Mouse (Mus musculus) embryonic facial prominence, embryonic 14.5 days (tissue): ENCODE measurements around the gene N4bp3. TPM values are rescaled to one million over a fixed set of nuclear protein-coding genes. Genes with fewer than 3 reads are reported as not detected.
"Not testable (repeated sequence)": the region's sequence is repeated elsewhere in the genome, so short reads cannot be mapped to it uniquely, and the experiment has no call there.

Experiments
- ATAC-seq: fragments of 200-750 bp; cut with Nextera tagmentation; 2 replicates; pipeline ENCODE4 v1.8.0; 2017; ENCODE audit warnings: low read depth, moderate number of reproducible peaks, moderate TSS enrichment
- DNase-seq: peaks from one replicate; pipeline ENCODE4 v3.0.0-alpha.2; 2015; ENCODE audit warnings: low spot score
- H3K27ac ChIP-seq: fragments of 300-500 bp; sonication (generic); replicated peaks from 2 replicates; pipeline ENCODE4 v1.5.1; 2014; ENCODE audit warnings: low read depth, mild to moderate bottlenecking, low read length, moderate library complexity
- H3K27me3 ChIP-seq: fragments of 300-500 bp; sonication (generic); replicated peaks from 2 replicates; pipeline ENCODE4 v1.6.1; 2014; ENCODE audit warnings: low read length; ENCODE audit not compliant: control insufficient read depth, insufficient read depth
- H3K36me3 ChIP-seq: fragments of 300-500 bp; sonication (generic); 2 replicates; pipeline ENCODE4 v1.6.1; 2014; ENCODE audit warnings: low read length, mixed read lengths; ENCODE audit not compliant: control insufficient read depth, insufficient read depth
- H3K4me1 ChIP-seq: fragments of 300-500 bp; sonication (generic); 2 replicates; pipeline ENCODE4 v1.6.1; 2014; ENCODE audit warnings: antibody characterized with exemption, low read length; ENCODE audit not compliant: control insufficient read depth, insufficient read depth
- H3K4me2 ChIP-seq: fragments of 300-500 bp; sonication (generic); 2 replicates; pipeline ENCODE4 v1.6.1; 2014; ENCODE audit warnings: low read depth, mild to moderate bottlenecking, low read length, moderate library complexity, mixed read lengths
- H3K4me3 ChIP-seq: fragments of 300-500 bp; sonication (generic); 2 replicates; pipeline ENCODE4 v1.5.1; 2014; ENCODE audit warnings: low read depth, mild to moderate bottlenecking, low read length
- H3K9ac ChIP-seq: fragments of 300-500 bp; sonication (generic); 2 replicates; pipeline ENCODE4 v1.6.1; 2014; ENCODE audit warnings: low read depth, mild to moderate bottlenecking, low read length, moderate library complexity, mixed read lengths
- H3K9me3 ChIP-seq: fragments of 300-500 bp; sonication (generic); 2 replicates; pipeline ENCODE4 v1.6.1; 2016; ENCODE audit warnings: low read length; ENCODE audit not compliant: control insufficient read depth
- WGBS: fragments of 180-500 bp; shearing (Covaris S2); extraction: QIAGEN DNeasy Blood & Tissue Kit; methylation state at CpG from one replicate; pipeline ENCODE4 v1.1.7; 2014; 5-methylcytosine and 5-hydroxymethylcytosine counted together
- polyA plus RNA-seq: library from polyadenylated mRNA; unstranded; fragments of >200 nt; fragmentation: Nextera tagmentation; extraction: Ambion mirVana; gene quantifications from 2 replicates; pipeline ENCODE4 v1.2.1, GENCODE M21; 2014

The N4bp3 gene
- polyA plus RNA-seq, result 32.1 and 37.8 TPM in 2 replicates

DNA sequence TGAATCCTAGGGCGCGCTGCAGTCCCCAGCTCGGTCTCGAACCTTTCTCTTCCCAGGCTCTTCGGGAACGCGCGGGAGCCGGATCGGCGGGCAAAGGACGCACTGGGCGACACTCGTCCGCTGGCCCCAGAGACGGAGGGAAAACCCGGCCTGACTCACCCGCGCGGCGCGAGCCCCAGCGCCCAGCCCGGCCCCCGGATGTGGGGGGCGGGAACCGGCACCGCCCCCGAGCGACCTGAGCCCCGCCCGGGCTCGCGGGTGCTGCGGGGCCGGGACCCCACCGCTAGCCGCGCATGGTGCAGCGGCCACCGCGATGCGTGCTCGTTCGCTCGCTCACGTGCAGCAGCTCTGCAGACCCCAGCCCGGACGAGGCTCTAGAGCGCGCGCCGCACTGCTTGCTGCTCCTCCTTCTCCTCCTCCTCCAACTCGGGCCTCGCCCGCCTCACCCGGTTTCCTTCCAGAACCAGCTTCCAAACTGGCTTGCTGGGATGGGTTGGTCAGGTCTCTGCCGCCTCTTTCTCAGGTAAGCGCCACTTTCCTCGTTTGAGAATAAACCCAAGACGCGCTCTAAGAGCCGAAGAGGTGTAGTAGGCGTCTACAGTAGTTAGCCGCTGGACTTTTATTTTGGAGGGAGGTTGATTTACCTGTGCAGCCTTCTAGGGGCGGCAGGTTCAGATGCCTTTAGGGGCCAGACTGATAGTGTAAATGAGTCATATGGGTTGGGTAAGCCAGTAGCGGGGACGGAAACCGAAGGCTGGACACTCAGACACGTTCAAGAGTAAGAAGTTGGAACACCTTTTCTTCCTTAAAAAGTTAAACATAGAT is at the start of gene N4bp3, which contains the start of gene D930048N14Rik:
N4bp3 (minus strand) TSS at position 152 of the 825 bp plus-strand sequence.
D930048N14Rik (plus strand) TSS at position 264 of the 825 bp plus-strand sequence.
- Histone ChIP-seq H3K27ac (peak within 1 kb of the TSS; percentile 30), H3K27me3 (no peaks in the 10 kb centered on the region), H3K4me2 (peak within 1 kb of the TSS; percentile 95), H3K4me1 (peaks cover 19% of the 10 kb centered on the region; the same call in 1 of the 2 replicates), H3K4me3 (peak within 1 kb of the TSS; percentile 68), H3K9ac (peak within 1 kb of the TSS; percentile 79), H3K36me3 (0 out of 2 replicates have a peak, but pooled peaks cover under 1% of the 10 kb centered on the region), H3K9me3 (no peaks in the 10 kb centered on the region)
- ATAC-seq (peak; percentile 75), DNase-seq (peak; percentile 71)
- 2% methylated on average over 35 of the region's 70 CpGs for WGBS

DNA sequence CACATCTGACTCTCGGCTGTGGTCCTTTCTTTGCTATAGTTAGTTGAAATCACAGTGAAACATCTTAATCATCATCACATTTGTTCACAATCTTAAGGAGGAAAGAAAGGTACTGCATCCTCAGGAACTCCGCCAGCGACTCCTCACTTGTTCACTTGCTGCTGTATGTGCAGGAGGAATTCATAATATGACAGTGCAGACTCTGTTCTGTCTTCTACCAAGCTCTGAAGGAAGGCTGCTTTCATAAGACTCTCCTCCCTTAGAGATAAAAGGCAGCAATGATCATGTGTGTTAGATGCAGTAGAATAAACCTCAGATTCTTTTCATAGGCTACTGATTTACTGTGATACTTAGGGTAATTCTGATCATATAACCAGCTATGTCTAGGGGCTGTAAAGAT is 44.3 kb upstream of the N4bp3 start:
- no peaks in the 10 kb centered on the region for H3K27me3 ChIP-seq
- H3K4me3 ChIP-seq, result no peak overlapping the region
- H3K27ac ChIP-seq, result no peak overlapping the region
- H3K4me2 ChIP-seq, result no peak overlapping the region
- peaks cover 57% of the 10 kb centered on the region for H3K36me3 ChIP-seq
- H3K9me3 ChIP-seq, result no peaks in the 10 kb centered on the region
- H3K9ac ChIP-seq, result no peak overlapping the region
- no peak for ATAC-seq
- no peak for DNase-seq
- no peaks in the 10 kb centered on the region for H3K4me1 ChIP-seq
- WGBS, result 96% methylated on average over 3 of the region's 3 CpGs

GRCm38 (mm10) chr11:51690597-51690996 is 40.0 kb upstream of the N4bp3 start:
- peaks cover 22% of the 10 kb centered on the region for H3K36me3 ChIP-seq
- H3K9ac ChIP-seq, DNase-seq, ATAC-seq, H3K9me3 ChIP-seq, H3K4me2 ChIP-seq, H3K27ac ChIP-seq, H3K4me3 ChIP-seq, H3K27me3 ChIP-seq, H3K4me1 ChIP-seq: not testable (repeated sequence)
- 94% methylated on average over 1 of the region's 3 CpGs for WGBS

DNA sequence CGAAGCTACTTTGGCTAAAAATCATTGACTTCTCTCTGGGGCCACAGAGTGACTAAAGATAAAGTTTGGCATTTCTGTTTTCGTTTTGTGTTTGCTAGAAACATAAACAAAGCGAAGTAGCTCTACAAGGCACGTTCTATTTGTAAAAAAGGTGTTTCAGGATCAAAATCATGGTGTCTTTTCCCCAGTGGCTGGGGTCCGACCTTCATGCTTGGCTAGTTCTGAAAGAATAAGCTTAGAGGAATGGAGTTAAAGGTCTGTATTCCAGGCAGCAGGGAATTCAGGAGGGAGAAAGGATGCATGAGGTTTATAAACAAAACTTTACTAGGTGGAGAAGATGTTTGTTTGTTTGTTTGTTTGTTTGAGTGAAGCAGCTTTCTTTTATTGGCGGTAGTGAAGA is 38.7 kb upstream of the N4bp3 start:
- Histone ChIP-seq H3K36me3 (peaks cover 22% of the 10 kb centered on the region), H3K4me1 (peaks cover 8% of the 10 kb centered on the region), H3K4me2 (peak overlapping the region; percentile 64), H3K27me3 (no peaks in the 10 kb centered on the region), H3K9ac (peak overlapping the region; percentile 86), H3K4me3 (peak overlapping the region; percentile 64), H3K9me3 (no peaks in the 10 kb centered on the region), H3K27ac (peak overlapping the region; percentile 99)
- DNase-seq (no peak), ATAC-seq (no peak)
- 26% methylated on average over 6 of the region's 6 CpGs for WGBS

DNA sequence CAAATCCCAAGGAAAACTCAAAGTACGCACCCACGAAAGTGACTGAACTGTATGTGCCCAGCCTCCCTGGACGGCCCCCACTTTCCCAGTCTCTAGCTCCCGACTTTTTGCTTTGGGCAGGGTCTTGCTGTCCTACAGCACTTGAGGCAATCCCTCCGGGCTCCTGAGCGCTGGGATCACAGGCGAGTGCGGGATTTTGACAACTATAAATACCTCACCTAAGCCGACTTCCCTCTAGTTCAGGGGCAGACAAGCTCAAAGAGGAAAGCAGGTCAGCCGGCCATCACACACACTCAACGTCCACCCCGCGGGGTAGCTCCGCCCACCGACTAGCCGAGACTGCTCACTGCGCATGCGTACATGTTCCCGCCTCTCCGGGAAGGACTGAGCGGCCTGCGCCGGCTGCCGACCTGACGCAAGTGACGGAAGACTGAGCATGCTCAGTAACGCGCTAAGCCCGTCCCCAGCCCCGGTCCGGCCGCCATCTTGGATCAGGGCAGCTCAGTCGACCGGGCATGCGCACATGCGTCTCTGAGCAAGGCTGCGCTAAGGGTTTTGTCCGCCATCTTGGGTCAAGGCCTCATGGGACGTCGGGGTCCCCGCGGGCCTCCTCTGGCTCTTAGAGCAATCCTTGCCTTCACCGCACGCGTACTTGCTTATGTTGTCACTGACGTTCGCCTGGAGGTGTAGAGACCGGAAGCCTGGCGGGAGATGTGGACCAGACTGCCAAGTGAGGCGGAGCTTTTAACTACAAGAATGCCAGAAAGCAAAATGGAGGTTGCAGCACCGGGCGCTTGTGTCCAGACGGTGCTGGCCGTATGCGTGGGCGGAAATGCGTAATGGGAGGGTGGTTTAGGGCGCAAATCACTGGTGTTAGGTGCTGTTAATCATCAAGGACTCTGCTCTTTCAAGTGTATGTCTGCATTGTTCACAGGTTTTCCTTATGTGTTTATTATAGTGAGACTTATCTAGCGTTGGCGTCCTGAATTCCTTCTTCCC is 38.0 kb upstream of the N4bp3 start, which contains the start of gene 0610009B22Rik:
0610009B22Rik (minus strand) TSS at position 545 of the 999 bp plus-strand sequence.
- DNase-seq (peak; percentile 100), ATAC-seq (peak; percentile 99)
- Histone ChIP-seq H3K9ac (peak within 1 kb of the TSS; percentile 86), H3K27me3 (no peaks in the 10 kb centered on the region), H3K9me3 (no peaks in the 10 kb centered on the region), H3K4me1 (peaks cover 8% of the 10 kb centered on the region), H3K36me3 (peaks cover 22% of the 10 kb centered on the region), H3K4me3 (peak within 1 kb of the TSS; percentile 64), H3K27ac (peak within 1 kb of the TSS; percentile 99), H3K4me2 (peak within 1 kb of the TSS; percentile 80)
- WGBS, result under 1% methylated on average over 54 of the region's 60 CpGs

GRCm38 (mm10) chr11:51681976-51682374 is 31.3 kb upstream of the N4bp3 start:
- ATAC-seq (no peak), DNase-seq (no peak)
- H3K9me3 ChIP-seq, result no peaks in the 10 kb centered on the region
- H3K9ac ChIP-seq, result no peak overlapping the region; the same call in 1 of the 2 replicates
- no peaks in the 10 kb centered on the region for H3K4me1 ChIP-seq
- no peak overlapping the region for H3K27ac ChIP-seq
- H3K36me3 ChIP-seq, result peaks cover 11% of the 10 kb centered on the region
- 49% methylated on average over 8 of the region's 8 CpGs for WGBS
- H3K27me3 ChIP-seq, result no peaks in the 10 kb centered on the region
- H3K4me3 ChIP-seq, result no peak overlapping the region
- H3K4me2 ChIP-seq, result no peak overlapping the region

GRCm38 (mm10) chr11:51681324-51681975 is 30.8 kb upstream of the N4bp3 start:
- no peaks in the 10 kb centered on the region for H3K4me1 ChIP-seq
- no peak overlapping the region; the same call in 1 of the 2 replicates for H3K9ac ChIP-seq
- 30% methylated on average over 13 of the region's 13 CpGs for WGBS
- DNase-seq (peak; percentile 92), ATAC-seq (peak; percentile 64)
- peak overlapping the region; percentile 26; the same call in 1 of the 2 replicates for H3K4me2 ChIP-seq
- H3K4me3 ChIP-seq, result no peak overlapping the region
- no peaks in the 10 kb centered on the region for H3K9me3 ChIP-seq
- H3K36me3 ChIP-seq, result peaks cover 11% of the 10 kb centered on the region
- H3K27ac ChIP-seq, result no peak overlapping the region
- no peaks in the 10 kb centered on the region for H3K27me3 ChIP-seq

DNA sequence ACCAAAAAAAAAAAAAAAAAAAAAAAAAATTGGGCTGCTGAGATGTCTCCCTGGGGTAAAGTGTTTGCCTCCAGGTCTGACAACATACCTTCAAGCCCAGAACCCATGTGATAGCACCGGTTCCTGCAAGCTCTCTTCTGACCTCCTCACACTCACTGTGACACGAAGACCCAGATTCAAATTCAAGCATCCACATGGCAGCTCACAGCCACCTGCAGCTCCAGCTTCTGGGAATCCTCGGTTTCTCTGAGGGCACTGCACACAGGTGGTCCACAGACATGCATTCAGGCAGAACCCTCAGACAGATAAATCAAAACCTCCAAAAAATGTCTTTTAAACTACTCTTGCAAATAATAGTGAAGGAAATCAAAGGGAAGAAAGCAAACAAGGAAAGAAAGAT is 28.8 kb upstream of the N4bp3 start:
- Histone ChIP-seq H3K36me3 (no peaks in the 10 kb centered on the region), H3K27ac (no peak overlapping the region), H3K27me3 (no peaks in the 10 kb centered on the region), H3K4me3 (no peak overlapping the region), H3K9ac (no peak overlapping the region), H3K4me2 (no peak overlapping the region), H3K4me1 (no peaks in the 10 kb centered on the region), H3K9me3 (no peaks in the 10 kb centered on the region)
- no peak for DNase-seq
- ATAC-seq, result no peak
- 72% methylated on average over 3 of the region's 3 CpGs for WGBS
